Mouse (Mus musculus): Measurements from ENCODE around the gene Tssk6.

Tssk6 gene

DNA sequence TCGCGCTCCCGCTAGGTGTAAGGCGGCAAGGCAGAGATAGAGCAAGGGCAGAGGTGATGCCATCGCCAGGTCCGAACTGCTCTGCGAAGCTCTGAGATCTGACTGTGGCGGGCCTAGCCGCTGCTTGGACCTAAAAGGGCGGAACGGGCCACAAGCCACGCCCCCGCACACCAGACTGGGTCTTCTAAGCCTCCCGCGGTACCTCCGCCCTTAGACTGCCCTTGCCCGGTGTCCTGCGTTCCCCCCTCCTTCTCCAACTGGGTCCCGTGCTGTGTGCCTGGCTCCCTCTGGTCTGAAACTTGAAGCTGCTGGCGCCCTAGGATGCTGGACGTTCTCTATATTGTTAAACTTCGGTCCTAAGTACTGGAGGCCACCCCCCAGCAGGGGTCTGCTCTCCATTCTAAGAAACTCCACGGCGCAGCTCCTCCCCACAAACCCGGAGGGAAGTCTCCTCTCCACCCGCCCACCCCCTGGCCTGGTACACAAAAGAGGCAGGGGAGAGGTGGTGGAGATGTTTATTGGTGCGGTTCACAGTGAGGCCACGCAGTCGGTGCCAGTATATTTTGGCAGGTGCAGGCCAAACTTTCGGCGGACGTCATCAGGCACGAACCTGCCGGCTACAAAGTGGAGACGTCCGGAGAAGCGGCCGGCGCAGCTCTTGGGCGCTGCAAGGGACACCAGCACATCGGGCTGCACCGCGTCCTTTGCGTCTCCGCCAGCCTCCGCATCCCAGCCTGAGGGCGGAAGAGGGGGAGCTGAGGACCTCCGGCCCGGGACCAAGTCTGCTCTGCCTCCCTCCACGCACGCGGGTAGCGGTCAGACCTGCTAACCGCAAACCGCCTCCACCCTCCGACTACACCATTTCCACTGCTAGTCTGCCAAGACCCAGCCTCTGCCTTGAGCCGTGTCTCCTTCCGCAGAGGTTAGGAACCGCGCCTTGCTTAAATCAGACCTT lies 14.4 kb upstream of the Tssk6 start, which contains the start of gene Cilp2:
Cilp2 (minus strand) TSS at position 399 of the 955 bp plus-strand sequence.
- DNase-seq, result peak; percentile 29

DNA sequence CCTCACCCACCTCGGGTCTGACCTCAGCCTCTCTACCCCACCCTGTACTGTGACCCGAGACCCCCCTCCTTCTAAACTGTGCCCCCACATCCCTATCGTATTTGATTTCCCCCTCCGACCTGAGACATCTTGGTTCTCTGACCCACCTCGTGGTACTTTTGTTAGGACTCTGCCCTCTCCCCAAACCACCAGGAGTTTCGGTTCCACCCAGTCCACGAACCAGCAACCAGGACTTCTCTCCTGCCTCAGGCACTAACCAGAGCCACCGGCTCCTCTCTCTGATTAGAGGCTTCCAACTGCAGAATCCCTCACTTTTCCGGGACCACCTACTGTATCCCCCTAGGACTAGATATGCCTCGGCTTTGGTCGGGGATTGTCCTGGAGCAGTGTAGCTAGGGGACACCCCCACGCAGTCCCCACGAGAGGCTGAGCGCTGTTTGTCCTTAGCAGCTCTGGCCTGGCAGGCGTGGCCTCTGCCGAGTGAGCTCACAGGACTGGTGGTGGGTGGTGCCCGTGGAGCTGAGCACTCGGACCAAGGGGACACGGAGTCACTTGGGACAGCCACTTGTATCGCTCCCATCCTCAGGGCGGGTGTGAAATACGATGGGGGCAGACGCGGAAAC lies 13.6 kb upstream of the Tssk6 start:
- DNase-seq, result peak; percentile 30

DNA sequence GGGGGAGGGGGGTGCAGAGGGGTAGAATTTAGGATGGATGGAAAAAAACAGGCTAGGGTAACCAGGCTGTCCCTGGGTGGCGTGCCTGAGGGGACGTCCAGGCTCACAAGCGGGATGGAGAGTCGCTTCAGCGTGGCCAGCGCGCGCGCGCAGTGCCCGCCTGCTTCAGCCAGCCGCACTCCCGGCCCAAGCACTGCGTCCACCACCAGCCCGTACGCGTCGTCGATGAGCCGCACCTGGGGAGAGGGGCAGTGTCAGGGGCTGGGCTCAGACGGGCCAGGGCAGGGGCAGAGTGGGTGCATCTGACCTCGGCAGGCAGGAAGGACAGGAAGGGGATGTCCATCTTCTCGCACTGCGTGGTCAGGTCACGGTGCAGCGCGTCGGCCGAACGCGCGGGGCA lies 13.1 kb upstream of the Tssk6 start:
- no peak for DNase-seq

DNA sequence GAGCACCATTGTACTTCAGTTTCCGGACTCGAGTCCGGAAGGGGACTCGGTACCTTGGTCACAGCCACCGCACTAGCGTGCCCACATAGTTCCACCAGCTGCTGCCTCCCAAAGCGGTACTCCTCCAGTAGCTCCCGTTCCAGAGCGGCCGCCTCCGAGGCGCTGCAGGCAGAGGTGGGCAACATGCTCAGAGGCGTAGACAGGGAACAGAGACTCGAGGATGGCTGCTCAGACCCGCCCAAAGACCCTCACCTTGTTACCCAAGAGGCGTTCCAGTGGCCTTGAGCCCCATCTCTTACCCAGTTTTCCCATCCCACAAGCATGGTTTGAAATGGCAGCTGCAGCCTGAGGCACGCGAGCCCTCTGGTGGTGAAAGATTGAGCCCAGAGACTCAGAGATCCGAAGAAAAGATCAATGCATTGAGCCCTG lies 11.2 kb upstream of the Tssk6 start:
- peak; percentile 63 for DNase-seq

- peak; percentile 60 for DNase-seq
Observed at GRCm38 (mm10) chr8:69893863-69894262, 8.1 kb upstream of the Tssk6 start.

- DNase-seq, result no peak
Observed at GRCm38 (mm10) chr8:69894836-69895332, 7.1 kb upstream of the Tssk6 start.

- no peak for DNase-seq
Observed at GRCm38 (mm10) chr8:69895772-69896451, 6.1 kb upstream of the Tssk6 start.

GRCm38 (mm10) chr8:69897857-69898256 lies 4.1 kb upstream of the Tssk6 start:
- DNase-seq, result no peak

DNA sequence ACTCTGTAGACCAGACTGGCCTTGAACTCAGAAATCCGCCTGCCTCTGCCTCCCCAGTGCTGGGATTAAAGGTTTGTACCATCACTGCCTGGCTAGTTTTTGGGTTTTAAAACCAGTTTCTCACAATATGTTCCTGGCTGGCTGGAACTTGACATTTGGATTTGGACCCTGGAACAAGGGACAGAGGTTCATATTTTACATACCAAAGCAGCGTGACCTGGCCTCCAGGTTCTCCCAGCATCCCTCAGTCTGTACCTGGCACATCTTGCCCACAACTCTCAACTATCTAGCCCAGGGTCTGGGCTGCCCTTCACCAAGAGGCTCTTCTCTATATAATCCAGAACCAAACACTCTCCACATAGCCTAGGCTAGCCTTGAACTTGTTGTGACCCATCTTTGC lies 2.1 kb upstream of the Tssk6 start:
- no peak for DNase-seq

- no peak for DNase-seq
Observed at GRCm38 (mm10) chr8:69900895-69901451, 1.0 kb upstream of the Tssk6 start.

DNA sequence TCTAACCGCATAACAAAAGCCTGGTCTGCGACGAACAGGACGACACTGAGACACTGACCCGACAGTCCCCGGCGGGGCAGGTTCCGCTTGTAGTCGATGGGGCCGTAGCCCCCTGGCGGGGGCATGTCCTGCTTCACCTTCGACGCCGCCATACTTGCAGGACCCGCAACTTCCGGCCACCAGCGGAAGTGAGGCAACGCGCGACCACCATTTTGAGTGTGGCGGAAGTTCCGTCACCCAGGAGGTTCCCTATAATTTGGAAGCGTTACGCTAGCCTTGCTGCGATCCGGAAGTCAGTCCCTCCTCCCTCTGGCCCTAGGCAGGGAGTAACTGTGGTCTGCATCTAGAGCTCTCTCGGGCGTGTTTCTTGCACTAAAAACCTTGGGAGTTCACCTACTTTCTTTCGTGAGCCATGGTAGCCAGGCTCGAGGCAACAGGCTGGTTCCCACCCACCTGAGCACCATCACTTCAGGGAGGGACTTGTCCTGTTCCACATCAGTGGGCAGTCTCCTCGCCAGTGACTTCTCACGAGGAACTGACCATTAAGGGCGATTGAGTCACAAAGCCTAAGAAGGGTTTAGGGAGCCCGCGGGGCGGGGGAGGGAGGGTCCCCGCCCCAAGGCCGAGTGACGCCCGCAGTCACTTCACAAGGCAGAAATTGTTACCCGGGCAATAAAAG lies 361 bp upstream of the Tssk6 start:
- peak; percentile 99 for DNase-seq

GRCm38 (mm10) chr8:69903063-69903542 lies 1.1 kb downstream of the Tssk6 start:
- DNase-seq, result peak; percentile 99

DNA sequence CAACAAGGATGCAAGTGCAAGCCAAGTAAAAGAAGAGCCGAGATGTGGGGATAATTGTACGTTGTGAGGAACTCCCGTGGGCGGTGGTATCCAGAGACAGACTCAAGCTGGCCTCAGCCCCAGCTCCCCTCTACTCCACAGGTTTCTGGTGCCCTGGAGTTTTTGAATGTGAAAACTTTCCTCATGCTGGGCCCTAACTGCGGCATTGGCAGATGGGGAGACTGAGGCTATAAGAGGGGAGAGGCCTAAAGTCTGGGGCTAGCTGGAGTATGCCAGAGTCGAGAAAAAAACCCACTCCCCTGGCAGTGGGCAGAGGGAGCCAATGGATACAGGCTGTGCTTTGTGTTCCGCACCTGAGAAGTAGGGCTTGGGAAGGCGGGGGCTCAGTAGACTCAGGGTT lies 2.1 kb downstream of the Tssk6 start:
- DNase-seq, result no peak

DNA sequence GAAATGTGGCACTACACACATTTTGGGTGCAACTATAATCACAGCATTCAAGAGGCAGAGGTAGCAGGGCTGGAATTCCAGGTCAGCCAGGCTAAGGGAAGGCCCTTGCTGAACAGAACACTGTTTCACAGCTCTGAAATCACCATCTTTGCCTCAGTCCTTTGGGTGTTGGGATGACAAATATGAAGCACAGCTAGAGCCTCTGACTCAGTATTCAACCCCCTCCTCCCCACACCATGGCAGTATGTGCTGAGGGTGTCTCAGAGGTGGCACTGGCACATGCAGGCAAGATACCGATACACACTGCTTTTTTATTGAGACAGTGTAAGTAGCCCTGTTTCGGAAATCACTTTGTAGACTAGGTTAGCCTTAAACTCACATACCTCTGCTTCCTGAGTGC lies 4.3 kb downstream of the Tssk6 start:
- DNase-seq, result no peak

GRCm38 (mm10) chr8:69907106-69907505 lies 5.1 kb downstream of the Tssk6 start:
- DNase-seq, result no peak

DNA sequence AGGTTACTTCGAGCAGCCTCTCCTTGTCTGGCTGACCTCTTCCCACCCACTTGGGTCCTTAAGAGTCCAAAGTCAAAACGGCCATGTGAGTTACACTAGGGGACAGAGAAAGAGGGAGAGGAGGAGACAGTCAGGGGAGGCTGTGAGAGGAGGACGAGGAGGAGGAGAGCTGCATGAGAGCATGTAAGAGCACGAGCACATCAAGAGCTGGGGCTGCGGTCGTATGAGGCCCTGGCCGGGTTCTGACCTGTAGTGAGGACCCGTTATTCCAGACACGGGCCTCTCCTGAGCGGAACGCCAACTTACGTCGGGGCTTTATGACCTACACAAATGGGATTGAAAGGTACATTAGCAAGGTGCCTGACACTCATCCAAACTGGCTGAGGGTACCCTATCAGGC lies 9.9 kb downstream of the Tssk6 start:
- DNase-seq, result no peak

DNA sequence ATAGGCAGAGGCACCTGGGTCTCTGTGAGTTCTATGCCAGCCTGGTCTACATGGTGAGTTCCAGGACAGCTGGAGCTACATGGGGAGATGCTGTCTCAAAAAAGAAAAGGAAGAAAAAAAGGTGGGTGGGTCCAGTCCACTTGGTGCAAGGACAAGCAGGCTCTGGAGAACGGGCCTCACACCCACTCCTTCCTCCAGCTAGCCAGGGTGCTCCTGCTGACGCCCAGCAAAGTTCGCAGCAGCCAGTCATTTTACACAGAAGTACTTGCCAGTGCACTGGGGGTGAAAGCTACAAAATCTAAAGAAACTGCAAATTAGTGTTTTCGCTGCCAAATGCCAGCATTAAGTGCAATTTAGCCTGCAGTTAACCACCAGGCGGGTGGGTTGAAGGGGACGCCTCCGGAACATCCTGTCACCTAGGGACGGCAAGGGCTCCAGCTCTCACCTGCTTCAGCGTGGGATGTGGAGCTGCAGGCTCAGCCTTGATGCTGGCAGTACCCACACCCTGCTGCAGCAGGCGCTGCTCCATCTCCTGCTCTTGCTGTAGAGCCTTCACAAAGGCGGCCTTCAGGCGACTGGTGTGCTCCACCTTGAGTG lies 10.6 kb downstream of the Tssk6 start:
- no peak for DNase-seq

GRCm38 (mm10) chr8:69914526-69914925 lies 12.5 kb downstream of the Tssk6 start:
- DNase-seq, result no peak

- no peak for DNase-seq
Observed at GRCm38 (mm10) chr8:69915748-69916147, 13.8 kb downstream of the Tssk6 start.

GRCm38 (mm10) chr8:69918506-69918905 lies 16.5 kb downstream of the Tssk6 start:
- DNase-seq, result no peak

GRCm38 (mm10) chr8:69919010-69919409 lies 17.0 kb downstream of the Tssk6 start:
- peak; percentile 89 for DNase-seq
